Mouse (Mus musculus) testis, adult 2 months (tissue): ENCODE results near the gene Tlr5. TPM values are rescaled to one million over a fixed set of nuclear protein-coding genes. Genes with fewer than 3 reads are reported as not detected.

ENCODE experiments used
- H3K27ac ChIP-seq: fragments of 200-500 bp; 2 replicates; pipeline ENCODE4 v1.5.1; 2012; ENCODE audit warnings: low read depth, low read length; ENCODE audit not compliant: control insufficient read depth, insufficient read depth
- H3K27me3 ChIP-seq: fragments of 200-500 bp; 2 replicates; pipeline ENCODE4 v1.6.1; 2012; ENCODE audit warnings: mild to moderate bottlenecking, low read length, moderate library complexity; ENCODE audit not compliant: control insufficient read depth, insufficient read depth
- H3K36me3 ChIP-seq: fragments of 200-500 bp; 2 replicates; pipeline ENCODE4 v1.6.1; 2012; ENCODE audit warnings: mild to moderate bottlenecking, low read length; ENCODE audit not compliant: control insufficient read depth, insufficient read depth
- H3K4me1 ChIP-seq: fragments of 200-500 bp; 2 replicates; pipeline ENCODE4 v1.6.1; 2012; ENCODE audit warnings: low read length; ENCODE audit not compliant: control insufficient read depth, insufficient read depth
- H3K4me3 ChIP-seq: fragments of 200-500 bp; 2 replicates; pipeline ENCODE4 v1.5.1; 2012; ENCODE audit warnings: low read depth, mild to moderate bottlenecking, low read length, moderate library complexity, mixed read lengths; ENCODE audit not compliant: control insufficient read depth
- CTCF ChIP-seq: fragments of 200-500 bp; IDR thresholded peaks from 2 replicates; pipeline ENCODE4 v1.5.1; 2012; ENCODE audit warnings: low read depth, mild to moderate bottlenecking, inconsistent platforms, low read length, moderate library complexity; ENCODE audit not compliant: control insufficient read depth, insufficient read depth, insufficient replicate concordance
- POLR2A ChIP-seq: fragments of 200-500 bp; IDR thresholded peaks from 2 replicates; pipeline ENCODE4 v1.6.1; 2012; ENCODE audit warnings: low read depth, mild to moderate bottlenecking, inconsistent platforms, low read length, moderate library complexity; ENCODE audit not compliant: control insufficient read depth
- polyA plus RNA-seq: library from polyadenylated mRNA; depleted of rRNA; stranded (reverse); fragments of >200 nt; gene quantifications from 2 replicates; pipeline ENCODE4 v1.2.3, GENCODE M21; 2012

Gene Tlr5
- polyA plus RNA-seq, 1 experiment, result 0.35 TPM

- Histone ChIP-seq H3K4me1 (no peaks in the 10 kb centered on the region), H3K36me3 (no peaks in the 10 kb centered on the region), H3K27ac (no peak overlapping the region), H3K4me3 (no peak overlapping the region), H3K27me3 (no peaks in the 10 kb centered on the region)
- TF ChIP-seq CTCF, result no peak
- no peak for TF ChIP-seq POLR2A
Observed at GRCm38 (mm10) chr1:182937486-182938120, 17.0 kb upstream of the Tlr5 start.

GRCm38 (mm10) chr1:182941921-182942320 is 12.7 kb upstream of the Tlr5 start:
- H3K4me3 ChIP-seq, result no peak overlapping the region
- no peak overlapping the region for H3K27ac ChIP-seq
- no peaks in the 10 kb centered on the region for H3K27me3 ChIP-seq
- H3K36me3 ChIP-seq, result no peaks in the 10 kb centered on the region
- no peaks in the 10 kb centered on the region for H3K4me1 ChIP-seq
- TF ChIP-seq POLR2A (no peak), CTCF (no peak)

GRCm38 (mm10) chr1:182943911-182944310 is 10.7 kb upstream of the Tlr5 start:
- TF ChIP-seq CTCF (no peak), POLR2A (no peak)
- Histone ChIP-seq H3K27ac (no peak overlapping the region), H3K4me3 (no peak overlapping the region), H3K36me3 (no peaks in the 10 kb centered on the region), H3K27me3 (no peaks in the 10 kb centered on the region), H3K4me1 (no peaks in the 10 kb centered on the region)

- Histone ChIP-seq H3K27me3 (no peaks in the 10 kb centered on the region), H3K36me3 (no peaks in the 10 kb centered on the region), H3K4me1 (no peaks in the 10 kb centered on the region), H3K27ac (no peak overlapping the region), H3K4me3 (no peak overlapping the region)
- no peak for TF ChIP-seq CTCF
- no peak for TF ChIP-seq POLR2A
Observed at GRCm38 (mm10) chr1:182944638-182945037, 9.9 kb upstream of the Tlr5 start.

- no peaks in the 10 kb centered on the region for H3K4me1 ChIP-seq
- TF ChIP-seq POLR2A (no peak), CTCF (no peak)
- no peak overlapping the region for H3K27ac ChIP-seq
- no peak overlapping the region for H3K4me3 ChIP-seq
- no peaks in the 10 kb centered on the region for H3K36me3 ChIP-seq
- H3K27me3 ChIP-seq, result no peaks in the 10 kb centered on the region
Observed at GRCm38 (mm10) chr1:182945561-182945960, 9.0 kb upstream of the Tlr5 start.

GRCm38 (mm10) chr1:182951298-182951697 is 3.3 kb upstream of the Tlr5 start:
- Histone ChIP-seq H3K4me3 (no peak overlapping the region), H3K4me1 (peaks cover 10% of the 10 kb centered on the region)

GRCm38 (mm10) chr1:182953165-182953564 is 1.4 kb upstream of the Tlr5 start:
- TF ChIP-seq CTCF (no peak), POLR2A (no peak)
- Histone ChIP-seq H3K27ac (no peak overlapping the region), H3K4me1 (peaks cover 10% of the 10 kb centered on the region), H3K36me3 (no peaks in the 10 kb centered on the region), H3K27me3 (no peaks in the 10 kb centered on the region), H3K4me3 (no peak overlapping the region)

More at GRCm38 (mm10) chr1:182951298-182951697, 3.3 kb upstream of the Tlr5 start:
- TF ChIP-seq POLR2A (no peak), CTCF (no peak)
- Histone ChIP-seq H3K27me3 (no peaks in the 10 kb centered on the region), H3K27ac (no peak overlapping the region), H3K36me3 (no peaks in the 10 kb centered on the region)
